Mouse (Mus musculus) right cerebral cortex, postnatal 25 days (tissue): ENCODE results near the gene Galnt6.

Source experiments
- DNase-seq: peaks from one replicate; pipeline ENCODE4 v3.0.0; 2022

Galnt6 gene

DNA sequence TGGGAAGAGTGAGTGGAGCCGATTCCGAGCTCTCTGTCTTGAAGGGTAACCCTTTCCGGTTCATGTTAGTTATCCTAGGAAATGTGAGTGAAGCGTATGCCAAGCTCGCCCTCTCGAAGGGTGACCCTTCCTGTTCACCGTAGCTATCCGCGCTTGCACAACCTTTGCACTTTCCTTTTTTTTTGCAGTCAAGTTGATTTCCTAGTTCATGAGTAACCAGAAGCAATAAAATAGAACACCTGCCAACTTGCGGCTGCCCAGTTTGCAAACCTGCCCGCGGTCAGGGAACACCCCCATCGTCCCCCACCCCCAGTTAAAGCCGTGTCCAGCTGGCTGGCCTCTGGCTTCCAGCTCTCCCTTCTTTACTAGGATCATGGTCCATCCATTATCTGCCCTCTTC is 50.2 kb downstream of the Galnt6 start:
- no peak for DNase-seq

DNA sequence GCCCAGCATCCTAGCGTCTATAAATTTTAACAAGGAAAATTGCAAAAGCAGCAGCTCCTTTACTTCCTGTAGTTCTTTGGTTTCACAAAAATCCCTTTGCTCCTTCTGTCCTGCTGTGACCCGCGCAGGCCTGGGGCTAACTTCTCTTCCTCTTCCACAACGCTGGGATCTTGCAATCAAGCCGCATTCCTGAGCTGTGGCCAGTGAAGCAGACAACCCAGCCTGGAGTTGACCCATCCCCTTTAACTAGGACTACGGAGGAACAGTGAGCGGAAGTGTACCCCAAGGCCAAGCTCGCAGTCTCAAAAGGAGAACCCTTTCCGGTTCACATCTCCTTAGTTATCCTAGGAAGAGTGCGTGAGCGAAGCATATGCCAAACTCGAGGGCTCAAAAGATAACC is 50.6 kb downstream of the Galnt6 start:
- DNase-seq: no peak

DNA sequence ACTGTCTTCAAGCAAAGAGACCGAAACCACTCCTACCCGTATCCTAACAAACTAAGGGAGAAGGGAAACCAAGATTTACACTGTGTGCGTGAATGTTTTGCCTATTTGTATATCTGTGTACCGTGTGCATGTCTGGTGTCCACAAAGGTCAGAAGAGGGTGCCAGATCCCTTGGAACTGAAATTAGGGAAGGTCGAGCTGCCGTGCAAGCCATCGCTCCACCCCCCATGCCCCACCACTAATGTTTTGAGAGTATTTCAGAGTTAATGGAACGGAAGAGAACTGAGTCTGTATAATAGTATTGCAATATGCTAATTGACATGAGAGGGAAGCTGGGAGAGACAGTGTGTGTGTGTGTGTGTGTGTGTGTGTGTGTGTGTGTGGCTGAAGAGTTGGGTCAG is 51.5 kb downstream of the Galnt6 start:
- DNase-seq: no peak

DNA sequence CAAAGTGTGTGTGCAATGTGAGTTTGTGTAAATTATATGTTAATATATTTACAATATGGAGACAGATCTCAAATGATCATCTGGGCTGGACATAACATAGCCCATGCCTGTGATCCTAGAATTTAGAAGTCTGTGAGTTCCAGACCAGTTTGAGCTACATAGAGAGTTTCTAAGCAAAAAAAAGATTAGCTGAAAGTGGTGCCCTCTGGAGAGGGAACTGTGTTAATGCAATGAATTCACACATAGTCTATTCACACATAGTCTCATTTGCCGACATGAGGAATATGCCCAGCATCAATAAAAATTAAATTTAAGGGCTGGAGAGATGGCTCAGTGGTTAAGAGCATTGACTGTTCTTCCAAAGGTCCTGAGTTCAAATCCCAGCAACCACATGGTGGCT is 52.7 kb downstream of the Galnt6 start:
- DNase-seq: no peak

DNA sequence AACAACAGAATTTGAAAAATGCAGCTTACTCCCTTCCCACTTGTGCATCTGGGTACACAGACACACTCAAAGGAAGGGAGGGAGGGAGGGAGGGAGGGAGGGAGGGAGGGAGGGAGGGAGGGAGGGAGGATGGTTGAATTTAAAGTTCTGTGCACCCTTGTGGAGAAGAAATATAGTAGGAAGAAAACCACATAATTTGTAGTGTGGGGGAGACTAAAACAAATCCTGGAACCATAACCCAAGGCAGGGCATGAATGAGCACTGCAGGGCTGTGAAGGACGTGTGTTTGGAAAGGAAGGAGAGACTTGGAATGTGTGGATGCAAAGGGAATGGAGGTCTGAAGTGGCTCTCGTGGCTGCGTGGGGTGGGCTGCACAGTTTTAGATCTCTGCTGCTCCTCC is 53.7 kb downstream of the Galnt6 start:
- no peak for DNase-seq

DNA sequence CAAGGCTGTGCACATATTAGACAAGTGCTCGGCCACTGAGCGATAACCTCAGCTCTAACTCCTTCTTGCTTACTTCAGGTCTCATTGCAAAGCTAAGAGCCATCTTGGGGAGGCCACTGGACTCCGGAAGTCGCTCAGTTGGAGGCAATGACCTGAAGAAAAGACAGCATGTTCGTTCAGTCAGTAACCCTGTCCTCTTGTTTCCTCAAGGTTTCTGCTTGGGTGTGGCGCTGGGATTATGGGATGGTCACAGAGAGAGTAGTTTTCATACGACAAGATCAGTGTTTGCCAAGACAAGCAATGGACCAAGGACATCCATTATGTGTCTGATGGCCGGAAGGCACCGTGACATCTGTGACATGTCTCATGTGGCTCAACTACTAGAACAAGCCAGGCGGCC is 54.6 kb downstream of the Galnt6 start:
- DNase-seq: no peak

DNA sequence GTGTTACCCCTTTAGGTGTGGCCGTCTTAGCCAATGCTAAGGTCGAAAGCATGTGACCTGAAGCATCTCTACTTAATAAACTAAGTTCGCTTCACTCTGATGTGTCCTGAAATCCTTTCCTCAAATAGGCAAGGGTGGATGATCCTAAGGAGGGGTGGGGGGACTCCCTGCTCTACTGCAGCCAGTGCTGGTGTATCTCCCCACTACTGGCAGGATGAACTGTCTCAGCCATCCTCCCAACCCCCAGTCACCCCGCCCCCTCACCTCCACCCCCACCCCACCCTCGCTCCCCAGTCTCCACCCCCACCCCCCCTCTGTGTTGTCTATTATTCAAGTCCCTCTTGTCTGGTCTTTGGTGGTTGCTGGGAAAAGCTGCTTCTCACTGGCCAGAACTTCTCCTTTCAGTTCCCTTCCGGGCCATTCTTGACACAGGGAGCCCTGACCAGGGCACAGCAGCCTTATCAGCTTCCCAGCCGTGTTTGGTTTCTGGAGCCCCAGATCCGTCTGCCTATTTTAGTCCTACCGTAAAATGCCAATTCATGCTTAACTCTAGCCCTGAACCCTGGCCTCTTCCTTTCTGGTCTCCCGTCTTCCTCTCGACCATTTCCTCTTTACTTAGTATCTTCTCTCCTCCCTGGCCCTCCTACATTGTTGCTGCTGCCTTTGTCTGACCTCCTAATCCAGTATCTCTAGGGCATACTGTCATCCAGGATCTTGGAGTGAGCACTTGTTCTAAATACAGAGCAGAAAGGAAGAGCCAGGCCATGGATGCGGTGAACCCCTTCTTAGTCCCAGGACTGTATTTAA is 55.4 kb downstream of the Galnt6 start:
- no peak for DNase-seq

DNA sequence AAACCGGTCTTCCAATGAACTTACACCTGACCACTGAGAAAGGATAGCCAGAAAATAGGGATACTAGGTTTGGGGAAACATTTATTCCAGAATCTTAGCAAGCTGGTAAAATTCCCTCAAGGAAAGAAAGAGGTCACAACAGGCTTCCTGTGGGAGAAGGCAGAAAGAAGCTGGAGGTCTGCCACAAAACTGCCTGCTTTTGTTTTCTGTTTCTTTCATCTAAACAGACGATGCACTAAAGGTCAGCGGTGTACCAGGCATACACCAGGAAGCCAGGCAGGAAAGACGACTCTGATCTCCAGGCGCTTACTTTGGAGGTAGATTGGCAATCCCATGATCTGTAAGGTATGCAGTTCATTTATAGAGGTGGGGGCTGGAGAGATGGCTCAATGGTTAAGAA is 58.3 kb downstream of the Galnt6 start:
- no peak for DNase-seq

DNA sequence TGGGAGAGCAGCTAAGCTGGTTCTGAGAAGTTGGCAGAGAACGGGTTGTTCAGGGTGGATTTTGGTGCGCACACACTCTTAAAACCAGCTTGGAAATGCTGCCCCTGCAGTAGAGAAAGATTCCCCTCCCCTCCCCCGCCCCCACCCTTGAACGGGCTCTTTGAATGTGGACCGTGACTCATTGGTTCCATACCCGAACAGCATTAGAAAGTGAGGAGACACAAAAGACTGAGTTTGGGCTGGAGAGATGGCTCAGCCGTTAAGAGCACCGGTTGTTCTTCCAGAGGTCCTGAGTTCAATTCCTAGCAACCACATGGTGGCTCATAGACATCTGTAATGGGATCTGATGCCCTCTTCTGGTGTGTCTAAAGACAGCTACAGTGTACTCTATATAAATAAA is 59.2 kb downstream of the Galnt6 start:
- no peak for DNase-seq

DNA sequence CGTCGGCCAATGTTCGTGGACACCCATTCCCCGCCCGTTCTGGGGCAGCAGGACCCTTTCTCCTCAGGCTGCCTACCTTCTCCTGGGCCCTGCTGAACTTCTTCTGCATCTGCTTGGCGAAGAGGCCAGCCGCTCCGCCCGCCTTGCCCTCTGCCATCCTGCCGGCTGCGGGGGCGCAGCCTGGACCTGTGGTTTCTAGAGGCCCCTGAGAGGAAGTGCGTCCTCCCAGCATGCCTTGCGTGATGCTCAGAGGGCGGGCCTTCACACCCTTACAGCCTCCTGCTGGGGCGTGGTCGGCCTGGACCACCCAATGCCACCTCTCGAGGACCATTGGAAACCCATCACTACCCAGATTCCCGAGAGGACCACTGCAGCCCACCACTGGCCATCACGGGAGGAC is 59.8 kb downstream of the Galnt6 start, which contains the start of gene Bin2:
Bin2 (minus strand) TSS at position 217 of the 400 bp plus-strand sequence.
- no peak for DNase-seq

DNA sequence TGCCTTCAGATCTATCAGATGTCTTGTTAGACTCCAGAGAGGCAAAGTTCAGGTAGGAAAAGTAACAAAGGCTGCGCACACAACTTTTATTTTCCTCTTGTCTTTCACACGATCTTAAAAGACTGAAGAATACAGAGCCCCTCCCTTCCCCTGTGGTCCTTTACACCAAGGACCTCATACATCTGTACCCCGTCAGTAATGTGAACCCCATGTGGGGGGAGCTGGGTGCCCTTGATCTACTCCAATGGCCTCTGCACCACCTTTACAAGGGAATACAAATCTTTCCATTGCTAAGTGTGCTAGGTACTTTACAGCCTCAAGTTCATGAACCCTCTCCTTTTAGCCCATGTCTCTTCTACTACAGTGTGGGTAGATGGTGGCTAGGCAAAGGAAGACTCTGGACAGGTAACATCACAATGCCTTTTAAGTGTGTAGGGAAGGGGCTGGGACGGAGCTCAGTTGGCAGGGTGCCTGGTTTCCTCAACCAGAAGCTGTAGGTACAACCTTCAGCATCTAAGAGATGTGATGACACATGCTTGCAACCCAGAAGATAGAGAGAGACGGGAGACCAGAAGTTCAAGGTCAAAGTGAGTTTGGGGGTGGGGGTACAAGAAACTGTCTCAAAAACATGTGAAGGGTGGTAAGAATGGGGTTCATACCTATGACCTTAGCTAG is 61.2 kb downstream of the Galnt6 start:
- DNase-seq: no peak

DNA sequence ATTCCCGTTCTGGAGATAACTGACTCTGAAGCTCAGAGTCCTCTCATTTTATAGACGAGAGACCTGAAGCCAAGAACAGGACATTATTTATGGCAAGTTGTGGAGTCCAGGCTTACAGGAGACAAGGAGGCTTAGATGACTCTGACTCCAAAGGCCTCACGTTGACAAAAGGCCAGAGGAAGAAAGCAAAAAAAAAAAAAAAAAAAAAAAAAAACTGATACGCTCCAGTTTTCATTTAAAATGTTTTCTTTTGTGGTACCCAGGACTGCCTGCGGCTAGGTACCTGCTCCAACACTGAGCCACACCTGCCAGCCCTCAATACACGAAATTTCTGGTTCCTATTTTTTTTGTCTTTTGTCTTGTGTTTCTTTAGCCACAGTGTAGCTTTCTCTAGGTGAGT is 61.8 kb downstream of the Galnt6 start:
- no peak for DNase-seq

DNA sequence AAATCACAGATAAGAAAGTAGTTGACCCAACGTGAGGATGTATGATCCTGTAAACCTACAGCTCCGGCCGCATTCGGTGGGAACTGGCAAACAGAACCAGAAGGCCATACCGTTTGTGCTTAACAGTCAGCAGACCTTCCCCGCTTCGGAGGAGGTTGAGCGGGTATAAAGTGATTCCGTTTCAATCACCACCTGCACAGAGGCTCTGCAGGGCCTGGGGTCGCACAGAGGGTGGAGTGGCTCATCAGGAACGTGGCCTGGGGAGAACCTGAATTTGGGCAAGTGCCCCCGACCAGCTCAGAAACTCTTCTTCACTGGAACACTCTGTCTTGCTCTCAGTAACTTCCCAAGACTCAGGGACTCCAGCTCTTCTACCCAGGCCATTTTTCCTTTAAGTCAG is 62.3 kb downstream of the Galnt6 start:
- no peak for DNase-seq

DNA sequence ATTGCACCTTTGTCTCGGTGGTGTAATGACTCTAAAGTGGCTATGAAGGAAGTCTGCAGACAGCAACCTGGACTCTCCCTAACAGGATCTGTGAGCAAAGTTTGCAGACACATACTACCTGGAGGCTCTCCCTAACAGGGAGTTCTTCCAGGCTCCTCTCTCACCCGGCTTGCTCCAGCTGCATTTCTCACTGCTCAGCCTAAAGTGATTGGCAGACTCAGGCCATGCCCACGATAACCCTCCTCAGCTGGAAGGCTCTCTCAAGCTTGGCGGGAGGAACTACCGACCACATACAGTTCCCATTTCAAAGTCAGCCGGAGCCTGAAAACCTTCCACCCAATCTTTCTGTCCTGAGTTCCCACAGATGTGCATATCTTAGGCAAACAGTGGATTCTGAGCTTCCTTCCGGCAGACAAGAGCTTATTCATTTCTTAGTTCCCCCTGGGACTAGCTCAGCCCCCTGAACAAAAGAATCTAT is 62.9 kb downstream of the Galnt6 start:
- no peak for DNase-seq

DNA sequence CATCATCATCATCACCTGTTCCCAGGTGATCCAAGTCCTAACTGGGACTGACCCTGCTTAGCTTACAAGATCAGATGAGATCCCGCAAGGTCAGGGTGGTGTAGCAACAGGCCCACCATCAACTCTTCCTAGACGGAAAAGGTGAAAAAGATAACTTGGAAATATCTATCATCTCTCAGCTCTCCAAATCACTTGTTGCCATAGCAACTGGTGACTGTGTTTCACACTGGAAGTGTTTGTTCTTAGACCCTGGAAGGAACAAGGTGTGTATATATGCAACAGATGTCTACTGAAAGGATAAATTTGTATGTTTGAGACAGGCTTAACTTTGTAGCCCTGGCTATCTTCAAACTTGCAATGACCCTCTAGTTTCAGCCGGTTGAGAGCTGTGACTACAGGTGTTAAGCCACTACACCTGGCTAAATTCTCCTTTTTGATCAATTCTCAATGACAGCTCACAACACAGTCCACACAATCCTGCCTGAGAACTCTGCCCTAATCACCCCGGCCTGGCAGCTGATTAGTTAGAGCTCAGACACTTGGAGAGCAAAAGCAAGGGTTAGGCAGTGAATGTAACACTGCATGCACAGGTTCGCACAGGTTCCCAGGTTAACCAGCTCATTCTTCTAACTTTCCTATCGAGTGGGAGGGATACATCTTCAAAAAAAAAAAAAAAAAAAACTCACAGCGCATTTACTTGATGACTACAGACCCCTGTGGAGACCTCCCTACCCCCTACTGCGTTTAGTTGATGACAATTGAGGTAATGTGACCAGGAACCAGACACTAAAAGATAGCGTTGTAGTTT is 63.6 kb downstream of the Galnt6 start:
- DNase-seq: no peak

DNA sequence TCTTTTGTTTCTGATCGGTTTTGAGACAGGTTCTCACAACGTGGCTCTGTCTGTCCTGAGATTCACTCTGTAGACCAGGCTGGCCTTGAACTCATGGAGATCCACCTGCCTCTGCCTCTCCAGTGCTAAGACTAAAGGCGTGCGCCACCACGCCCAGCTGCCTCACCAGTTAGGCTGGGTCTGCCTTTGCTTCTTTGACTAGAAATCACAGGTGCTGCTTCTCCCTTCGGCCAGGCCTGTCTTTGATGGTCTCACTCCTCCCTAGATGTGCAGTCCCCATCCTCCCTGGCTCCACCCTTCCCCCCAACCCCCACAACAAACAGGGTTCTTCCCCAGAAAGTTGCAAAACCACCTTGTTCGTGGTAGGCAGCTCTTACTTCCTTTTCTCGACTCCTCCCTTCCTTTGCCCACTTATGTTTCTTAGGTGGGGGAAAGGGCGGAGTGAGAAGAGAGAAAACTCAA is 64.3 kb downstream of the Galnt6 start:
- DNase-seq: no peak

DNA sequence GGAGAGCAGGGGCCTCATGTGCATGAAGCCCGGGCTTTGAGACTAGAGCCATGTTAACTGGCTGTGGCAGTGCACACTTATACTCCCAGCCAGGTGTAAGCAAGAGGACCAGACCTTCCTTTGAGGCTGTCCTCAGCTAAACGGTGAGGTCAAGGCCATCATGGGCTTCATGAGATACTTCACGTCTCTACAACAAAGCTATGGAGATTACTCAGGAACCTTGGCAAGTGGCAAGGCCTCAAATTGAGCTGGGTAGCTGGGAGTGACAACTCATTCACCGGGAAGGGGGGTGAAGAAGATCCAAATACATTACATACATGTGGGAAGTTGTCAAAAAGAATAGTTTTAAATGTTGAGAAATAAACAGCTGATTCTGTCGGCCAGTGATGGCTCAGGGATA is 68.4 kb downstream of the Galnt6 start:
- DNase-seq: no peak

DNA sequence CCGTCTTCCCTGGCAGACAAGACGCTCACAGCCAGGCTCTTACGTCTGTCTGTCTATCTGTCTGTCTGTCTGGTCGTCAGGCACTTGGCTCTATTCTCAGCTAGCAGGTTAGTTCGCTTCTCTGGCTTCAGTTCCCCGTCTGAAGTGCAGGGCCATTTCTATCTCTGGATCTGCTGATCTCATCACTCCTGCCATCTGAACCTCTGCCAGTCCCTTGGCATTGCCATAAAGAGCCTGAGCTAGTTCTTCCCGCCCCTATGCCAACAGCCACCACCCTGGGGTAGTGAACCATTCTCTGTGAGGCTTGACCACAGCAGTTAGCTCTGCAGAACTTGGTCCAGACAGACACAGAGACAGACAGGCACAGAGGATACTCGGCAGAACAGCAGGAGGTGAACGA is 68.9 kb downstream of the Galnt6 start:
- no peak for DNase-seq

DNA sequence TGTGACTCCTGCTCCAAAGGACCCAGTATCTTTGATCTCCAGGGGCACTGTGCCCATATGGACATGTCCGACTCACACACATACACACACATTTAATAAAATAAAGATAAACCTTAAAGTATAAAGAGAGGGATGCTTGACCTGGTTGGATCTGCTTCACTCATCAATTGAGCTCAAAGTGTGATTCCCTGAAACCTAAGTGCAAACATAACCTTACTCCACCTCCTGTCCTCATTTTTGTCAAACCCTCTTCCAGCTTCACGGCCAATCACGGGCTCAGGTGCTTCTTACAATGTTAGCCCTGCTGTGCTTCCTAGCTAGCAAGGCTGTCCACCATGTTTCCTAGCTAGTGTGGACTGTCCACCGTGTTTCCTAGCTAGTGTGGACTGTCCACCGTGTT is 74.0 kb downstream of the Galnt6 start:
- no peak for DNase-seq

DNA sequence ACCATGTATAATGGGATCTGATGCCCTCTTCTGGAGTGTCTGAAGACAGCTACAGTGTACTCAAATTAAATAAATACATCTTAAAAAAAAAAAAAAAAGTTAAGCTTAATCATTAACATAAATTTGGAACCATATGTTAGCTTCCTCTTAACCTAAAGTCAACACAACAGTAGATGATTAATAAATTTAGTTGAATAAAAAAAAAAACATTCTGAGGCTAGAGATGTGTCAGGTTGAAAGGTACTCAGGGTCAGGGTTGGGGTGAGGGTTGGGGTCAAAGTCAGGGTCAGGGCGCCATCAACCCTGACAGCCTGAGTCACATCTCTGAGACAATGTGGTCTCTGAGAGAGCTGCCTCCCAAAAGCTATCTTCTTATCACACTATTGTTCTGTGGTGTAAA is 74.9 kb downstream of the Galnt6 start:
- DNase-seq: no peak

DNA sequence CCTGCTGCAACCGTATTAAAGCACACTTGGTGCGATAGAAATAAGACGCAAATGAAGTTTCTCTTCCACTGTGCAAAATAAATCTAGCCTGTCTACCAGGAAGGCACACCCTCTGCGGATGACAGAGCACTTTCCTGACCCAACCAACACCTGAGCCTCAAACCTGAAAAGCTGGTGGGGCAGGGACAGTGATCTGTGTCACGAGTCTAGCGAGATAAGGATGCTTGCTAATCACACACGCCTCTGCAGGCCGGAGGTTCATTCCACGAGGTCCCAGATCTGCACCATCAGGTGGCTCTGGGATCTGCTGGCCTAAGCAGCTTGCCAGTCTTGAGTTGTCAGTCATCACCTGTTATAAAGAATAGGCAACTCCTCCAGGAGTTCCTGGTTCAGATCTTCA is 77.6 kb downstream of the Galnt6 start:
- DNase-seq: no peak

DNA sequence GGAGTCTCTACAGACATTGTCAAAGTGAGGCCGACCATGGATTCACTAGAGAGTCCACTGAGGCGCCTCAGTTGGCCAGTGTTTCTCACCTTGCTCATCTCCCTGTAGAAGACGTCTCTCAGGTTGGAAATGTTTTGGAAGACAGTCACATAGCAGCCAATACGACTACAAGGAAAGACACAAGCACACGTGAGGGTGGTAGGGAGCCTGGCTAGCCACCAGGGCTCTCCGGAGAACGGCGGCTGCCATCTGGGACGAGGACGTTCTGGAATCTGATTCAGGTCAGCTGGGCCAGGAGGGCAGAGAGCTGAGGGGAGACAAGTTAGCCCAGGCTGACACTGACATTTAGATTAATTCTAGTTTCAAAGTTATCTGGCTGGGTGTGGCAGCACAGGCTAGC is 79.1 kb downstream of the Galnt6 start:
- DNase-seq: no peak

DNA sequence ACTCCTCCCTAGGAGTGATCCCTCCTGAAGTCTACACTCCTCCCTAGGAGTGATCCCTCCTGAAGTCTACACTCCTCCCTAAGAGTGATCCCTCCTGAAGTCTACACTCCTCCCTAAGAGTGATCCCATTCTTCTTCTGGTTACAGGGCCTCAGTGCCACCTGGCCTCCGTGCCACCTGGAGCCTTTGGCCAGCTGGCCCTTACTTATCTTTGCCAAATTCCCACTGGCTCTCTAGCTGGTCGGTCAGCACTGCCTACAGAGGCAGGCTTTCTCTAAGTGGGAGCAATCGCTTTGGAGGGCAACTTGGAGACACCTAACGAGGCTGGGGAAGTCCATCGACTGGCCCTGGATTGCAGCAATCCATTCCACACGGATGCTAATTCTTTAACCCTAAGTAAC is 83.0 kb downstream of the Galnt6 start:
- DNase-seq: no peak

DNA sequence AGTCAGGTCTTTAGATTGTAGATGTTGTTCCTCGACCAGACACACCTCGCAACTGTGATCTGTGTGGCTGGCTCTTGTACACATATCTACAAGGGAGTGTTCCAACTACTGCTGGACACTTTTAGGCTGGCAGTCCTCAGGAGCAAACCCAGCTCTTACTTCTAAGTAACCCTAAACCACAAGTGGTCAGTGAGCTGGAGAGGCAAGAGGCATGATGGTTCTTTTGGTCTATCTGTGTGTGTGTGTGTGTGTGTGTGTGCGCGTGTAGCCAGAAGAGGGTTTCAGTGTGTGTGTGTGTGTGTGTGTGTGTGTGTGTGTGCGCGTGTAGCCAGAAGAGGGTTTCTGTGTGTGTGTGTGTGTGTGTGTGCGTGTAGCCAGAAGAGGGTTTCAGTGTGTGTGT is 86.7 kb downstream of the Galnt6 start:
- no peak for DNase-seq
